Mouse (Mus musculus) T-helper 2 cell (primary cell): Measurements from ENCODE around the gene Sema6d.
"Not testable (repeated sequence)": the region's sequence is repeated elsewhere in the genome, so short reads cannot be mapped to it uniquely, and the experiment has no call there.

Experiments used
- in situ Hi-C: fragments of 300-600 bp; cut with MboI, MseI; formaldehyde crosslinking; loops from one replicate; pipeline ENCODE4 v1.15.1; 2025; ENCODE audit warnings: high pct_unique_total_duplicates

Gene Sema6d

GRCm38 (mm10) chr2:124291145-124291544 is 201.4 kb downstream of the Sema6d start:
- in situ Hi-C loops = no loop called here

GRCm38 (mm10) chr2:124293601-124294000 is 203.8 kb downstream of the Sema6d start:
- in situ Hi-C loops = no loop called here

- in situ Hi-C loops = no loop called here
Measured at GRCm38 (mm10) chr2:124298351-124298750, 208.6 kb downstream of the Sema6d start.

DNA sequence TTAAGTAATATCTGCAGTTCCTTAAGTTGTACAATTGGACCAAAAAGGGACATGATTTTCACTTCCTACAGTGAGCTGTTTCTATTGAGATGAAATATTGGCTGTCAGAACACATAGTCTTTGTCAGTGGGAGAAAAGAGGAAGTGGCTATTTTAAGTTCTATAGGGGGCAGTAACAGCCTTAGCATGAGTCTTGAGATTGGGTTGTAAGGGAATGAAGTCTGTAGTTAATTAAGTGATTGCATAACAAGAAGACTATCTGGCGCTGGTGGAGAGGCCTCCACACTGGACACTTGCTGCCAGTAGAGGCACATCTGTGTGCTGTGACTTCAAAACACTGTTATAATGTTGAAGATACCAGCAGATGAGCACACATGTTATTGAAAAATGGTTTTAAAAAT is 209.1 kb downstream of the Sema6d start:
- in situ Hi-C loops = no loop called here

GRCm38 (mm10) chr2:124308605-124309004 is 218.8 kb downstream of the Sema6d start:
- in situ Hi-C loops = no loop called here

GRCm38 (mm10) chr2:124309361-124310128 is 219.8 kb downstream of the Sema6d start:
- in situ Hi-C loops = no loop called here

- in situ Hi-C loops = no loop called here
Measured at GRCm38 (mm10) chr2:124322528-124323215, 232.9 kb downstream of the Sema6d start.

DNA sequence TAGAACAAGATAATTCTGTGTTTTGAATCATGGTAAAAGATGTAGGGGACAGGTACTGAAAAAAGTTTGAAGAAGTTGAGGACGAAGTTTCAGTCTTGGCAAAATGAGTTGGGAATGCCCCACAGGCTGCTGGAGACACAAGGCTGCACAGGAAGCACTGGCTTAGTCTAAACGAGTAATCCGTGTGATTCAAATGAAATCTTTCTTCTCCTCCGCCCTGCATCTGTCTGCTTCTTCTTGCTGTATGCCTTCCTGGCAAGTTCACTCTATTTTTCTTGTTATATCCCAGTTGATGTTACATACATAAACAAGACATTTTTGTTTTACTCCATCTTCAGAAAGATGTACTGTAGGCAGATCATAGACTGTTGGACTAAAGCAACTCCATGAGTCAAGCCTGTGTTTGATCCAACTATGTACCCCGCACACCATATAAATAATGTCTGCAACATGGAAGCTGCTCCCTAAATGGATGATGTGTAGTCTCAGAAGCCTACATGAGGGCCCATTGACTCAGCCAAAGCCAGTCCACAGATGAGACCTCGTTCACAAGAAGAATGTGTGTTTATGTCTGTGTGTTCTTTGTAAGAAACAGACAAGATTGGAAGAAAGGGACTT is 234.4 kb downstream of the Sema6d start:
- in situ Hi-C loops = no loop called here

DNA sequence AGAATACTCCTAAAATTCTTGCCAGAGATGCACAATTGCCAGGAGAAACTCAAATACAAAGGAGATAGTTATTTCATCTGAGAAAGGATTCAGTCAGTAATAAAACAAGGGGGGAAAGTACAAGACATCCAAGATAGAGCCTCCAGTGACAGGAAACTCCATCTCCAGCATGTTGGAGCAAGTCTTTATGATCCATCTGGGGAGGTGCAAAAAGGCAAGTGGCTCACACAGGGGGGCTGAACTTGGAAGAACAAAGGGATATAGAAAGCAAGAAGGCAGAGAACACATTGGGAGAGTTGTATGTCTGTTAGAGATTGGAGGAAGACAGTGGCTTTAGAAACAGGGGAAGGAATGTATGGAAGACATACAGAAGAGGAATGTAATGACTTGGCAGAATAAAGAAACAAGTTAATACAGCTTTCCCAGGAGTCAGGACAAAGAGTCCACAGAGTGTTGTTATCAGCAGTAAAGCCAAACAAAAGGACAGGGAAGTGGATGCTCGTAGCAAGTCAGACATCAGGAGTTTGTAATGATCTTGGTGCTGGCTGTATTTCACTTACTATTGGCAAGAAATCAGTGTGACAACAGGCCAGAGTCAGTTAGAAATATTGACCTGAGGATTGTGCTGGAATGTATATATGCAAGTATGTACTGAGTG is 239.8 kb downstream of the Sema6d start:
- in situ Hi-C loops = no loop called here

- in situ Hi-C loops = no loop called here
Measured at GRCm38 (mm10) chr2:124332890-124333289, 243.1 kb downstream of the Sema6d start.

- in situ Hi-C loops = not testable (repeated sequence)
Measured at GRCm38 (mm10) chr2:124334655-124335054, 244.9 kb downstream of the Sema6d start.

DNA sequence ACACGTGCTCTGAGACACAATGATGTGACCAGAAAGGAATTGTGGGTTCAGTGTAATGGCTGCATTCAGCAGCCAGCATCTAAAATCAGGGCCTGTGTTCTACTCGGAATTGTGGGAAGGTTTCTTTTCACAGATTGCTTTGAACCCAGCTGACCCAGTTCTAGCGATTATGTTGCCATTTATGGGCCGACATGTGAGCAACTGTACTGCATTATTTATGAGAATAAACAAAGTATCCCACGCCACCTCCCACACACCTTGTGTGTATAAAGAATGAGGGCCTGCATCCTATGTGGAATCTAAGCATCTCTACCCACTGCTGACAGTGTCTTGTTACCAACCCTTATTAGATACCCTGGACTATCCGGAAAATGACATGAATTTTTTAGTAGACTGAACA is 248.5 kb downstream of the Sema6d start:
- in situ Hi-C loops = no loop called here

- in situ Hi-C loops = no loop called here
Measured at GRCm38 (mm10) chr2:124354191-124354590, 264.4 kb downstream of the Sema6d start.

- in situ Hi-C loops = no loop called here
Measured at GRCm38 (mm10) chr2:124354716-124355115, 264.9 kb downstream of the Sema6d start.

- in situ Hi-C loops = no loop called here
Measured at GRCm38 (mm10) chr2:124369291-124369690, 279.5 kb downstream of the Sema6d start.

GRCm38 (mm10) chr2:124369991-124370390 is 280.2 kb downstream of the Sema6d start:
- in situ Hi-C loops = no loop called here

GRCm38 (mm10) chr2:124371363-124371762 is 281.6 kb downstream of the Sema6d start:
- in situ Hi-C loops = no loop called here

DNA sequence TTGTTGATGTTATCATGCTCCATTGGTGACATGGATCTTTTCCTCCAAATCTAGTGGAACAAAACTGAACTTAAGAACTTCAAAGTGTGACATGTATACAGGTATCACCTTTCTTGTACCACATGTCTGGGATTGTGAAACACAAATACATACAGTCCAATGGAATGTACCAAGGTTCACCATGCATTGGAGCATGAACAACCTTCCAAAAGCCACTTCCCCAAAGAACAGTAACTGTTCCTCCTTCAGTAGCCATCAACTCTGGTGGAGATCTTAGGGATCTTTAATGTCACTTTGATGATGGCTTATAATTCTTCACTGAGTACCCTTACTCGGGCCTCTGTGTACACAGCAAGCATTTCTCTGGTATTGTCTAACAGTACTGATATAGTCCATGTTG is 295.3 kb downstream of the Sema6d start:
- in situ Hi-C loops = no loop called here

DNA sequence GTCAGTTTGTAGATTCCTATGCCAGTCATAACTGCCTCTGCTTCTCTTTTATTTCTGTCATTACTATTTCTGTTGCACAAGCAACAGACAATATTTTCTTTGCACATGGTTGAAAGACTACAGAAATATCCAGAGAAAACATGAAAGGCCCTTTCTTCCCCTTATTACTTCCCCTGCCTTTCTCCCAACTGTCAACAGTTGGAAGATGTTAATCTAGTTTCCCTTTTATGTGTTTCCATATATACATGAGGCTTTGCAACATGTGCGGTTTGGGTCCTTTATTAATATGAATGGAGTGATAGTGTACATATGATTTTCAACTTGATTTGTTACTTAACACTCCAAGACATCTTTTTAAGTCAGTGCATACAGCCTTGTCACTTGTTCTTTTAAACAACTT is 296.0 kb downstream of the Sema6d start:
- in situ Hi-C loops = no loop called here

GRCm38 (mm10) chr2:124388269-124388668 is 298.5 kb downstream of the Sema6d start:
- in situ Hi-C loops = no loop called here

DNA sequence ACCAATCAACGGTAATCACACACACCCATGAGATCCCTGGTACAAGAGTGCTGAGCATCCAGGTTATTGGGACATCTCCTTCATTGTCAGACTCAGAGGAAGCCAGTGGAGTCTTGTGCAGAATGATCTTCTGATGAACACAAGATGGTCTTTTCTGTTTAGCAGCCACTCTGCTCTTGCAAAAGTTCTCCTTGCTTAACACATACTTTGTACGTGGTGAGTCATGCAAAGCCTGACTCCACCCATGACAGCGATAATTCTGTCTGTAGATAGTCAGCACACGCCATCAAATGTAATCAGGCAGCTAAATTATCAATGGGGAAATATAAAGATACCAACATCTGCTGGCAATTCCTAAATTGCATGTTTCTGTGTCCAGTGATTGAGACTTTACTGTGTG is 307.0 kb downstream of the Sema6d start:
- in situ Hi-C loops = no loop called here

GRCm38 (mm10) chr2:124397304-124397703 is 307.5 kb downstream of the Sema6d start:
- in situ Hi-C loops = no loop called here
